Mouse (Mus musculus) myocyte (in vitro differentiated cells): ENCODE data around the gene Tspo2. TPM values are rescaled to one million over a fixed set of nuclear protein-coding genes. Genes with fewer than 3 reads are reported as not detected.

ENCODE experiments used
- H3K27me3 ChIP-seq: one replicate; pipeline ENCODE4 v1.6.1; 2011; ENCODE audit not compliant: control insufficient read depth, insufficient read depth, insufficient read length
- H3K36me3 ChIP-seq: one replicate; pipeline ENCODE4 v1.6.1; 2011; ENCODE audit not compliant: control insufficient read depth, insufficient read depth
- H3K4me2 ChIP-seq: one replicate; pipeline ENCODE4 v1.6.1; 2011; ENCODE audit warnings: low read depth, control low read depth
- H3K4me3 ChIP-seq: one replicate; pipeline ENCODE4 v1.5.1; 2011; ENCODE audit warnings: mild to moderate bottlenecking, control low read depth, moderate library complexity
- H3K79me2 ChIP-seq: one replicate; pipeline ENCODE4 v1.6.1; 2011; ENCODE audit not compliant: control insufficient read depth, insufficient read depth
- H3ac ChIP-seq: one replicate; pipeline ENCODE4 v1.6.1; 2011; ENCODE audit not compliant: control insufficient read depth, insufficient read length
- CEBPB ChIP-seq: IDR thresholded peaks from 2 replicates; pipeline ENCODE4 v1.6.1; 2011; ENCODE audit warnings: mild to moderate bottlenecking, moderate library complexity; ENCODE audit not compliant: poor library complexity, insufficient read depth, severe bottlenecking
- E2F4 ChIP-seq: IDR thresholded peaks from one replicate; pipeline ENCODE4 v1.6.1; 2011; ENCODE audit warnings: mild to moderate bottlenecking, control low read depth, moderate library complexity; ENCODE audit not compliant: insufficient read depth
- MAX ChIP-seq: IDR thresholded peaks from one replicate; pipeline ENCODE4 v1.6.1; 2011; ENCODE audit warnings: low read depth, mild to moderate bottlenecking, control low read depth
- MYOD1 ChIP-seq, 3 experiments: IDR thresholded peaks; one replicate each; pipeline ENCODE4 v1.6.1; 2011; ENCODE audit warnings: control low read depth in 2 of 3, low read depth in 2 of 3, mild to moderate bottlenecking in 2 of 3, moderate library complexity in 1 of 3; ENCODE audit not compliant: insufficient read length in 2 of 3, control insufficient read depth in 1 of 3
- MYOG ChIP-seq, 3 experiments: IDR thresholded peaks; one replicate each; pipeline ENCODE4 v1.6.1; 2011; ENCODE audit warnings: control low read depth in 2 of 3, low read depth in 2 of 3, mild to moderate bottlenecking in 2 of 3; ENCODE audit not compliant: insufficient read length in 2 of 3, control insufficient read depth in 1 of 3, insufficient read depth in 1 of 3
- POLR2A ChIP-seq: IDR thresholded peaks from one replicate; pipeline ENCODE4 v1.6.1; 2011; ENCODE audit warnings: low read depth, mild to moderate bottlenecking, control low read depth, moderate library complexity; ENCODE audit not compliant: insufficient read length
- POLR2AphosphoS2 ChIP-seq: IDR thresholded peaks from one replicate; pipeline ENCODE4 v1.6.1; 2011; ENCODE audit warnings: low read depth, control low read depth; ENCODE audit not compliant: insufficient read length
- REST ChIP-seq: IDR thresholded peaks from one replicate; pipeline ENCODE4 v1.6.1; 2011; ENCODE audit warnings: mild to moderate bottlenecking, control low read depth, moderate library complexity; ENCODE audit not compliant: insufficient read depth, insufficient read length
- SRF ChIP-seq: IDR thresholded peaks from one replicate; pipeline ENCODE4 v1.6.1; 2011; ENCODE audit warnings: low read depth; ENCODE audit not compliant: control insufficient read depth, insufficient read length
- TCF12 ChIP-seq: IDR thresholded peaks from one replicate; pipeline ENCODE4 v1.6.1; 2011; ENCODE audit warnings: mild to moderate bottlenecking, control low read depth; ENCODE audit not compliant: poor library complexity, insufficient read depth, severe bottlenecking
- TCF3 ChIP-seq: IDR thresholded peaks from one replicate; pipeline ENCODE4 v1.6.1; 2011; ENCODE audit warnings: low read depth, control low read depth; ENCODE audit not compliant: insufficient read length
- USF1 ChIP-seq: IDR thresholded peaks from one replicate; pipeline ENCODE4 v1.6.1; 2011; ENCODE audit warnings: low read depth, mild to moderate bottlenecking, control low read depth, moderate library complexity
- polyA plus RNA-seq: library from polyadenylated mRNA; unstranded; fragments of >200 nt; fragmentation: generic; extraction: Trizol; gene quantifications from one replicate; pipeline ENCODE4 v1.2.1, GENCODE M21; 2012; ENCODE audit warnings: missing spikeins

Tspo2 gene
- polyA plus RNA-seq, 1 experiment: not detected

DNA sequence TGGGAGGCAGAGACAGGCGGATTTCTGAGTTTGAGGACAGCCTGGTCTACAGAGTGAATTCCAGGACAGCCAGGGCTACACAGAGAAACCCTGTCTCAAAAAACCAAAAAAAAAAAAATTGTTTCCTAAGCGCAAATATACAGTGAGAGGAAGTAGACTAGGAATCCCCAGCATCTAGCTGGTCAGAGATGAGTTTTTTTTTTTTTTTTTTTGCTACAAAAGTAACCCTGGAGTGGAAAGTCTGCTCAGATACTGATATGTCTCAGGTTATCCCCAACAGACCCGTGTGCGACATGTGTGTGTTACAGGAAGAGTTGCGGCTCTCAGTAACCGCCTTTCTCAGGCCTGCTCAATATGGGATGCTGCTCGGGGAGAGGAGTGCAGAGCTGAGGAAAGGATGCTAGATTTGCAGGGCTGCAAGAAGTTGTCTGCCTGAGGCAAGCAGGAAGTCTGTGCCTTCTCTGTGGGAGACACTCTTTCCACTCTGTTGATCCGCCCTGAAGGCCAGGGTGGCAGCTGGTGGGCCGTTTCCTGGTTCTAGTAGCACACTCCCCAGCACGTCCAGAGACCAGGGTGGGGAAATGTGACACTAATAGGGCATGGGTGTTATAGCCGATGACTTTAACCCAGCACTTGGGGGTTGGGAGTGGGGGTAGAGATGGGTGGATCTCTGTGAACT lies 23.3 kb downstream of the Tspo2 start:
- Histone ChIP-seq H3K4me2 (peak overlapping the region; percentile 69), H3K27me3 (no peaks in the 10 kb centered on the region), H3K4me3 (no peak overlapping the region), H3ac (no peak overlapping the region), H3K36me3 (no peaks in the 10 kb centered on the region), H3K79me2 (peaks cover 8% of the 10 kb centered on the region)
- TF ChIP-seq CEBPB: no peak
- TF ChIP-seq E2F4: no peak
- TF ChIP-seq SRF: no peak
- no peak for TF ChIP-seq MYOD1 (IDR thresholded peaks at IDR 0.05; ENCODE audit: control insufficient read depth in 1 of 3, insufficient read length in 2 of 3, low read depth in 2 of 3)
- TF ChIP-seq REST: no peak
- TF ChIP-seq POLR2A: no peak
- no peak for TF ChIP-seq USF1
- TF ChIP-seq MYOG (IDR thresholded peaks at IDR 0.05; ENCODE audit: control insufficient read depth in 1 of 3, insufficient read depth in 1 of 3, insufficient read length in 2 of 3, low read depth in 2 of 3): no peak
- no peak for TF ChIP-seq POLR2AphosphoS2
- TF ChIP-seq TCF12: no peak
- TF ChIP-seq MAX: no peak
- no peak for TF ChIP-seq TCF3

- TF ChIP-seq MYOG (IDR thresholded peaks at IDR 0.05; ENCODE audit: control insufficient read depth in 1 of 3, insufficient read depth in 1 of 3, insufficient read length in 2 of 3, low read depth in 2 of 3): no peak
- TF ChIP-seq CEBPB: no peak
- TF ChIP-seq USF1: no peak
- no peak for TF ChIP-seq MAX
- TF ChIP-seq POLR2A: no peak
- Histone ChIP-seq H3K27me3 (no peaks in the 10 kb centered on the region), H3K79me2 (peaks cover 8% of the 10 kb centered on the region), H3K4me3 (no peak overlapping the region), H3K36me3 (peaks cover under 1% of the 10 kb centered on the region), H3K4me2 (peak overlapping the region; percentile 24), H3ac (no peak overlapping the region)
These were observed 24.2 kb downstream of the Tspo2 start for GRCm38 (mm10) chr17:48426991-48427750.

GRCm38 (mm10) chr17:48425823-48426612 lies 25.3 kb downstream of the Tspo2 start:
- Histone ChIP-seq H3ac (no peak overlapping the region), H3K79me2 (peaks cover 8% of the 10 kb centered on the region), H3K36me3 (peaks cover 4% of the 10 kb centered on the region), H3K4me2 (peak overlapping the region; percentile 45), H3K27me3 (no peaks in the 10 kb centered on the region), H3K4me3 (no peak overlapping the region)
- TF ChIP-seq MYOG (IDR thresholded peaks at IDR 0.05; ENCODE audit: control insufficient read depth in 1 of 3, insufficient read depth in 1 of 3, insufficient read length in 2 of 3, low read depth in 2 of 3): peak in 2 of 3 experiments; percentile 10 to 68
- no peak for TF ChIP-seq MAX
- TF ChIP-seq MYOD1 (IDR thresholded peaks at IDR 0.05; ENCODE audit: control insufficient read depth in 1 of 3, insufficient read length in 2 of 3, low read depth in 2 of 3): peak in 2 of 3 experiments; percentile 29 to 74

DNA sequence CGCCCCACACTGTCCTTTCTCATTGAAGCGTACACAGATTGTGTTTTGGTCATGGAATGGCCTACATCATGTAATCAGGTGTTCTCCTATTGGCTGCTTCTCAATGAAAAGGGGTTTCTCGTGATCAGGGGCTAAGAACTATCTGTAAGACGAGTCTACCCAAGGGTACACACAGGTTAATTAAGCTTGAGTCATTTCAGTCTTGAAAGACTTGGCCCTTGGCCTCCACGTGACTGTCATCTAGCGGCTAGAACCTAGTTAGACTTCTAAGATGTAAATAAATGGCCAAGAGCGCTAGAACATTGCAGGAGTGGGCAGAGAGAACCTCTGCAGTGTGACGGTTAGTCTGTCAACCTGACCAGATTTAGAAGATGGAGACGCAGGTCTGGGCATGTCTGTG lies 27.1 kb downstream of the Tspo2 start:
- TF ChIP-seq TCF12 (no peak), TCF3 (no peak), USF1 (no peak), MYOD1 (IDR thresholded peaks at IDR 0.05; ENCODE audit: control insufficient read depth in 1 of 3, insufficient read length in 2 of 3, low read depth in 2 of 3) (no peak), CEBPB (no peak), POLR2AphosphoS2 (no peak), MAX (no peak), E2F4 (no peak)
- Histone ChIP-seq H3ac (no peak overlapping the region), H3K4me2 (no peak overlapping the region), H3K27me3 (no peaks in the 10 kb centered on the region), H3K36me3 (peaks cover 4% of the 10 kb centered on the region), H3K79me2 (peaks cover 8% of the 10 kb centered on the region), H3K4me3 (no peak overlapping the region)

GRCm38 (mm10) chr17:48419571-48419970 lies 31.8 kb downstream of the Tspo2 start:
- Histone ChIP-seq H3K4me3 (no peak overlapping the region), H3ac (no peak overlapping the region), H3K79me2 (no peaks in the 10 kb centered on the region), H3K27me3 (no peaks in the 10 kb centered on the region), H3K4me2 (no peak overlapping the region), H3K36me3 (peaks cover 20% of the 10 kb centered on the region)
- TF ChIP-seq MAX: no peak
- no peak for TF ChIP-seq USF1
- no peak for TF ChIP-seq REST
- TF ChIP-seq SRF: no peak
- TF ChIP-seq E2F4: no peak
- no peak for TF ChIP-seq MYOD1 (IDR thresholded peaks at IDR 0.05; ENCODE audit: control insufficient read depth in 1 of 3, insufficient read length in 2 of 3, low read depth in 2 of 3)
